Comparison of ENCODE assay signal across 16 mouse cellular contexts in the genomic region with DNA sequence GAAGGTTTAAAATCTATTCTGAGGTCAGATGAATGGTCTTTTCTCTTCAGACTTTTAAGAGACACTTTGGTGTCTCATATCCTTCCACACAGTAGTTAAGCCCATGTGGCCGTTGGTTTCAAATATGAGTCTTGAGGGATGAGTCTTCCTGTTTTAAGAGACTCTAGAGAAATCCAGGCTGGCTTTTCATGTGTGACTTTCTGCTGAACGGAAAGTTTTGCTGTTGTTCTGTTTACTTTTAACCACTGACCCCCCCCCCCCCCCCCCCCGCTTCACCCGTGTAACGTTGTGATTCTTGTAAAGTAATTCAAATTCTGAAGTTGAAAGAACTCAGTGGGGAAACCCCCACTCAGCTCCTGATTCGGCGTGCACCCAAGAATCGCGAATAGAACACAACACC.
"Had no signal": no experiment of that assay in that cellular context is flagged by ENCODE, and none has a peak within 500 bp of the region (broad histone marks: within the 10 kb centered on the region; RNA-seq: fewer than 3 reads in every experiment).

No protein-coding gene starts in this region.

- H3K27me3 ChIP-seq: kidney, embryonic 15.5 days; limb, embryonic 15.5 days; liver, embryonic 12.5 days; megakaryocyte, embryonic 14.5 days; midbrain, embryonic 15.5 days; neural tube, embryonic 13.5 days had no signal

- H3K4me2 ChIP-seq: kidney, embryonic 15.5 days; limb, embryonic 15.5 days; liver, embryonic 12.5 days; lung, embryonic 14.5 days; midbrain, embryonic 11.5 days; midbrain, embryonic 15.5 days; neural tube, embryonic 13.5 days had no signal

- H3K9ac ChIP-seq: kidney, embryonic 15.5 days; limb, embryonic 15.5 days; liver, embryonic 12.5 days; lung, embryonic 14.5 days; midbrain, embryonic 15.5 days; neural tube, embryonic 13.5 days had no signal

- DNase-seq: kidney, adult 18-20 months; kidney, postnatal 14 days; layer of hippocampus, postnatal 36 days; lung, embryonic 14.5 days; lung, postnatal 10 days; retina, postnatal 1 day; right cerebral cortex, postnatal 4 days; spleen, adult 18-20 months had no signal

- H3K9me3 ChIP-seq: kidney, embryonic 15.5 days; limb, embryonic 15.5 days; midbrain, embryonic 15.5 days; neural tube, embryonic 13.5 days had no signal

- H3K36me3 ChIP-seq: kidney, embryonic 15.5 days; limb, embryonic 15.5 days; liver, embryonic 12.5 days; midbrain, embryonic 15.5 days; neural tube, embryonic 13.5 days had no signal

- H3K27ac ChIP-seq: kidney, embryonic 15.5 days; limb, embryonic 15.5 days; liver, embryonic 12.5 days; macrophage; midbrain, embryonic 15.5 days; neural tube, embryonic 13.5 days had no signal

- ATAC-seq: liver, embryonic 12.5 days; midbrain, embryonic 15.5 days had no signal

- H3K4me3 ChIP-seq: kidney, embryonic 15.5 days; limb, embryonic 15.5 days; liver, embryonic 12.5 days; megakaryocyte, embryonic 14.5 days; midbrain, embryonic 15.5 days; neural tube, embryonic 13.5 days had no signal
